Comparison of ENCODE assay signal across 22 mouse cellular contexts in genomic region chr2:180986449-180986848, GRCm38 (mm10). TPM values are rescaled to one million over a fixed set of nuclear protein-coding genes. Genes with fewer than 3 reads are reported as not detected.
DNase-seq lines count a peak whose midpoint lies in the region; ATAC-seq lines count a peak whose summit lies in the region.
"Had no signal": no experiment of that assay in that cellular context is flagged by ENCODE, and none has a peak within 500 bp of the region (broad histone marks: within the 10 kb centered on the region; RNA-seq: fewer than 3 reads in every experiment).

Gene Col20a1, plus strand, starts transcription at chr2:180986535.

- H3K9me3 ChIP-seq in hindbrain, embryonic 12.5 days (replicated peaks), result no peaks in the 10 kb centered on the region
- no peaks in the 10 kb centered on the region for H3K9me3 ChIP-seq in hindbrain, embryonic 13.5 days
- no peaks in the 10 kb centered on the region for H3K9me3 ChIP-seq in embryonic facial prominence, embryonic 10.5 days
- no peaks in the 10 kb centered on the region for H3K9me3 ChIP-seq in embryonic facial prominence, embryonic 12.5 days
- H3K9me3 ChIP-seq in stomach, embryonic 15.5 days, result no peaks in the 10 kb centered on the region
- H3K9me3 ChIP-seq: heart, embryonic 15.5 days; midbrain, embryonic 15.5 days had no signal

- H3K36me3 ChIP-seq in hindbrain, embryonic 12.5 days, result peaks cover 30% of the 10 kb centered on the region
- peaks cover 34% of the 10 kb centered on the region for H3K36me3 ChIP-seq in hindbrain, embryonic 13.5 days
- peaks cover 34% of the 10 kb centered on the region for H3K36me3 ChIP-seq in embryonic facial prominence, embryonic 10.5 days (replicated peaks)
- H3K36me3 ChIP-seq in embryonic facial prominence, embryonic 12.5 days, result peaks cover 26% of the 10 kb centered on the region
- H3K36me3 ChIP-seq in stomach, embryonic 15.5 days, result peaks cover 7% of the 10 kb centered on the region; the same call in 1 of the 2 replicates

- 0 out of 2 replicates have a peak within 1 kb of the TSS, but pooled peaks have one; percentile 2 for H3K27ac ChIP-seq in hindbrain, embryonic 12.5 days
- no peak within 1 kb of the TSS for H3K27ac ChIP-seq in hindbrain, embryonic 13.5 days
- H3K27ac ChIP-seq in embryonic facial prominence, embryonic 10.5 days (replicated peaks), result peak within 1 kb of the TSS; percentile 65
- H3K27ac ChIP-seq in embryonic facial prominence, embryonic 12.5 days, result 0 out of 2 replicates have a peak within 1 kb of the TSS, but pooled peaks have one; percentile 1
- peak within 1 kb of the TSS; percentile 59 for H3K27ac ChIP-seq in stomach, embryonic 15.5 days
- H3K27ac ChIP-seq: heart, embryonic 15.5 days; hindbrain, postnatal 0 days; midbrain, embryonic 15.5 days had no signal

- H3K4me3 ChIP-seq in hindbrain, embryonic 12.5 days, result no peak within 1 kb of the TSS
- H3K4me3 ChIP-seq in hindbrain, embryonic 13.5 days, result no peak within 1 kb of the TSS
- H3K4me3 ChIP-seq in embryonic facial prominence, embryonic 10.5 days, result no peak within 1 kb of the TSS
- H3K4me3 ChIP-seq in embryonic facial prominence, embryonic 12.5 days, result no peak within 1 kb of the TSS
- H3K4me3 ChIP-seq in stomach, embryonic 15.5 days (replicated peaks), result no peak within 1 kb of the TSS
- H3K4me3 ChIP-seq: heart, embryonic 15.5 days; midbrain, embryonic 15.5 days had no signal

- H3K9ac ChIP-seq in hindbrain, embryonic 12.5 days, result no peak within 1 kb of the TSS
- H3K9ac ChIP-seq in hindbrain, embryonic 13.5 days, result no peak within 1 kb of the TSS
- no peak within 1 kb of the TSS for H3K9ac ChIP-seq in embryonic facial prominence, embryonic 12.5 days
- H3K9ac ChIP-seq in stomach, embryonic 15.5 days, result no peak within 1 kb of the TSS
- H3K9ac ChIP-seq: heart, embryonic 15.5 days; midbrain, embryonic 15.5 days had no signal

- no peaks in the 10 kb centered on the region for H3K27me3 ChIP-seq in hindbrain, embryonic 12.5 days
- H3K27me3 ChIP-seq in hindbrain, embryonic 13.5 days, result no peaks in the 10 kb centered on the region
- H3K27me3 ChIP-seq in embryonic facial prominence, embryonic 10.5 days (replicated peaks; ENCODE audit: low read depth, poor library complexity, severe bottlenecking), result no peaks in the 10 kb centered on the region
- H3K27me3 ChIP-seq in embryonic facial prominence, embryonic 12.5 days, result no peaks in the 10 kb centered on the region
- H3K27me3 ChIP-seq in stomach, embryonic 15.5 days (replicated peaks), result no peaks in the 10 kb centered on the region
- H3K27me3 ChIP-seq: heart, embryonic 15.5 days; midbrain, embryonic 15.5 days had no signal

- no peak for DNase-seq in embryonic facial prominence, embryonic 10.5 days (ENCODE audit: low spot score)
- no peak for DNase-seq in kidney, postnatal 4 days
- DNase-seq: adrenal gland, adult 2 months; cerebellum, adult 11-12 months; cerebellum, postnatal 10 days; gastrocnemius, postnatal 10 days; heart, adult 18-20 months; heart, postnatal 36 days; kidney, postnatal 25 days; lung, adult 18-20 months; lung, postnatal 10 days had no signal

- 56% methylated on average over 2 of the region's 2 CpGs for WGBS in hindbrain, embryonic 12.5 days
- WGBS in hindbrain, embryonic 13.5 days, result 50% methylated on average over 2 of the region's 2 CpGs
- WGBS in embryonic facial prominence, embryonic 10.5 days, result 51% methylated on average over 2 of the region's 2 CpGs
- 46% methylated on average over 2 of the region's 2 CpGs for WGBS in embryonic facial prominence, embryonic 12.5 days
- WGBS in stomach, embryonic 15.5 days, result 60% methylated on average over 2 of the region's 2 CpGs

- ATAC-seq in hindbrain, embryonic 12.5 days (ENCODE audit: low FRiP score), result no peak
- no peak for ATAC-seq in hindbrain, embryonic 13.5 days (ENCODE audit: low FRiP score)
- ATAC-seq in embryonic facial prominence, embryonic 12.5 days (ENCODE audit: insufficient number of reproducible peaks, insufficient read depth, low FRiP score, low TSS enrichment), result no peak
- ATAC-seq in stomach, embryonic 15.5 days (ENCODE audit: insufficient read depth, low FRiP score, low read depth), result no peak
- no peak for ATAC-seq in megakaryocyte, adult 5-6 weeks (ENCODE audit: poor library complexity, severe bottlenecking)
- ATAC-seq: forebrain, embryonic 14.5 days; hindbrain, postnatal 0 days; intestine, postnatal 0 days; midbrain, embryonic 15.5 days had no signal

- H3K4me2 ChIP-seq in hindbrain, embryonic 12.5 days (replicated peaks), result no peak within 1 kb of the TSS
- H3K4me2 ChIP-seq in hindbrain, embryonic 13.5 days, result no peak within 1 kb of the TSS
- no peak within 1 kb of the TSS for H3K4me2 ChIP-seq in embryonic facial prominence, embryonic 12.5 days (replicated peaks)
- H3K4me2 ChIP-seq in stomach, embryonic 15.5 days, result no peak within 1 kb of the TSS
- H3K4me2 ChIP-seq: heart, embryonic 15.5 days; liver, embryonic 11.5 days; midbrain, embryonic 15.5 days had no signal

- peaks cover 20% of the 10 kb centered on the region for H3K4me1 ChIP-seq in hindbrain, embryonic 12.5 days
- peaks cover 25% of the 10 kb centered on the region for H3K4me1 ChIP-seq in hindbrain, embryonic 13.5 days (replicated peaks)
- peaks cover 18% of the 10 kb centered on the region for H3K4me1 ChIP-seq in embryonic facial prominence, embryonic 10.5 days
- peaks cover 10% of the 10 kb centered on the region; the same call in 1 of the 2 replicates for H3K4me1 ChIP-seq in embryonic facial prominence, embryonic 12.5 days
- H3K4me1 ChIP-seq in stomach, embryonic 15.5 days, result no peaks in the 10 kb centered on the region

RNA-seq across cellular contexts. Expression of gene Col20a1, which starts in this region (rescaled TPM):
- 1.8 and 2.1 TPM in 2 replicates for polyA plus RNA-seq in hindbrain, embryonic 12.5 days (2016; fragmentation: Nextera tagmentation; extraction: Ambion mirVana)
- 0.61 and 0.78 TPM in 2 replicates for polyA plus RNA-seq in hindbrain, embryonic 13.5 days (2015; fragmentation: Nextera tagmentation; extraction: Ambion mirVana)
- 0.26 and 0.62 TPM in 2 replicates for polyA plus RNA-seq in embryonic facial prominence, embryonic 10.5 days (2016; fragmentation: Nextera tagmentation; extraction: Ambion mirVana)
- polyA plus RNA-seq in embryonic facial prominence, embryonic 12.5 days (2016; fragmentation: Nextera tagmentation; extraction: Ambion mirVana), result 1.3 and 1.7 TPM in 2 replicates
- polyA plus RNA-seq in stomach, embryonic 15.5 days (2015; fragmentation: Nextera tagmentation; extraction: Ambion mirVana), result 0.71 and 1.1 TPM in 2 replicates
- 0.11 and 0.23 TPM in 2 replicates for total RNA-seq in megakaryocyte, adult 5-6 weeks (2015)
- total RNA-seq in megakaryocyte, adult 5-6 weeks (2017), result 0.18 and 0.28 TPM in 2 replicates
